Mouse (Mus musculus) limb, embryonic 14.5 days (tissue): ENCODE results near the gene BC003965. TPM values are rescaled to one million over a fixed set of nuclear protein-coding genes. Genes with fewer than 3 reads are reported as not detected.
"Not testable (repeated sequence)": the region's sequence is repeated elsewhere in the genome, so short reads cannot be mapped to it uniquely, and the experiment has no call there.

ENCODE experiments used
- ATAC-seq: fragments of 200-750 bp; cut with Nextera tagmentation; 2 replicates; pipeline ENCODE4 v1.8.0; 2017; ENCODE audit warnings: low read depth, moderate number of reproducible peaks, moderate TSS enrichment; ENCODE audit not compliant: low FRiP score
- DNase-seq: peaks from one replicate; pipeline ENCODE4 v3.0.0-alpha.2; 2015; ENCODE audit warnings: low spot score
- H3K27ac ChIP-seq: fragments of 300-500 bp; sonication (generic); replicated peaks from 2 replicates; pipeline ENCODE4 v1.5.1; 2014; ENCODE audit warnings: low read depth, mild to moderate bottlenecking, low read length, moderate library complexity, mixed read lengths
- H3K27me3 ChIP-seq: fragments of 300-500 bp; sonication (generic); 2 replicates; pipeline ENCODE4 v1.6.1; 2014; ENCODE audit warnings: low read length, mixed read lengths; ENCODE audit not compliant: control insufficient read depth, insufficient read depth
- H3K36me3 ChIP-seq: fragments of 300-500 bp; sonication (generic); 2 replicates; pipeline ENCODE4 v1.6.1; 2014; ENCODE audit warnings: mild to moderate bottlenecking, low read length, moderate library complexity, mixed read lengths; ENCODE audit not compliant: control insufficient read depth, insufficient read depth
- H3K4me1 ChIP-seq: fragments of 300-500 bp; sonication (generic); 2 replicates; pipeline ENCODE4 v1.6.1; 2014; ENCODE audit warnings: antibody characterized with exemption, low read length, mixed read lengths; ENCODE audit not compliant: control insufficient read depth, insufficient read depth
- H3K4me2 ChIP-seq: fragments of 300-500 bp; sonication (generic); replicated peaks from 2 replicates; pipeline ENCODE4 v1.6.1; 2014; ENCODE audit warnings: low read depth, mild to moderate bottlenecking, low read length, moderate library complexity; ENCODE audit not compliant: severe bottlenecking
- H3K4me3 ChIP-seq: fragments of 300-500 bp; sonication (generic); replicated peaks from 2 replicates; pipeline ENCODE4 v1.5.1; 2014; ENCODE audit warnings: low read length
- H3K9ac ChIP-seq: fragments of 300-500 bp; sonication (generic); 2 replicates; pipeline ENCODE4 v1.6.1; 2014; ENCODE audit warnings: mild to moderate bottlenecking, low read depth, low read length, moderate library complexity; ENCODE audit not compliant: severe bottlenecking
- H3K9me3 ChIP-seq: fragments of 300-500 bp; sonication (generic); 2 replicates; pipeline ENCODE4 v1.6.1; 2016; ENCODE audit warnings: low read length; ENCODE audit not compliant: control insufficient read depth
- POLR2A ChIP-seq: fragments of 200-500 bp; IDR thresholded peaks from 2 replicates; pipeline ENCODE4 v1.8.0; 2012; ENCODE audit warnings: inconsistent platforms, mild to moderate bottlenecking, moderate library complexity, borderline replicate concordance; ENCODE audit not compliant: insufficient read depth, insufficient read length; ENCODE audit errors: extremely low read depth
- WGBS: fragments of 180-500 bp; shearing (Covaris S2); extraction: QIAGEN DNeasy Blood & Tissue Kit; methylation state at CpG from one replicate; pipeline ENCODE4 v1.1.7; 2014; 5-methylcytosine and 5-hydroxymethylcytosine counted together
- polyA plus RNA-seq, 2 experiments: library from polyadenylated mRNA; depleted of rRNA in 1 of 2; stranded (reverse) in 1 of 2; unstranded in 1 of 2; fragments of >200 nt; fragmentation: Nextera tagmentation in 1 of 2; extraction: Ambion mirVana in 1 of 2; gene quantifications; 2 replicates each; pipeline versions ENCODE4 v1.2.1 to v1.2.3; 2012 to 2014

The BC003965 gene
- polyA plus RNA-seq, 2 experiments, result 27.1 to 28.6 TPM

GRCm38 (mm10) chr17:25230700-25231099, 46.3 kb downstream of the BC003965 start:
- DNase-seq (no peak), ATAC-seq (no peak)

GRCm38 (mm10) chr17:25231621-25232020, 47.3 kb downstream of the BC003965 start:
- peaks cover 51% of the 10 kb centered on the region for H3K36me3 ChIP-seq
- not testable (repeated sequence) for H3K4me2 ChIP-seq, ATAC-seq, H3K27ac ChIP-seq, H3K4me3 ChIP-seq, H3K27me3 ChIP-seq, H3K9ac ChIP-seq, H3K9me3 ChIP-seq, DNase-seq, H3K4me1 ChIP-seq
- WGBS, result 91% methylated on average over 6 of the region's 11 CpGs

More at GRCm38 (mm10) chr17:25230700-25231099, 46.3 kb downstream of the BC003965 start:
- Histone ChIP-seq H3K27ac (no peak overlapping the region), H3K4me1 (no peaks in the 10 kb centered on the region), H3K27me3 (no peaks in the 10 kb centered on the region), H3K4me2 (no peak overlapping the region), H3K36me3 (peaks cover 52% of the 10 kb centered on the region), H3K9me3 (no peaks in the 10 kb centered on the region), H3K4me3 (no peak overlapping the region), H3K9ac (no peak overlapping the region)
- TF ChIP-seq POLR2A, result no peak
- 89% methylated on average over 3 of the region's 3 CpGs for WGBS

GRCm38 (mm10) chr17:25235635-25236034, 51.3 kb downstream of the BC003965 start:
- 86% methylated on average over 9 of the region's 9 CpGs for WGBS
- TF ChIP-seq POLR2A, result no peak

More at GRCm38 (mm10) chr17:25235635-25236034, 51.3 kb downstream of the BC003965 start:
- DNase-seq (no peak), ATAC-seq (no peak)
- Histone ChIP-seq H3K27me3 (no peaks in the 10 kb centered on the region), H3K9me3 (no peaks in the 10 kb centered on the region), H3K4me3 (no peak overlapping the region), H3K36me3 (peaks cover 28% of the 10 kb centered on the region), H3K9ac (no peak overlapping the region), H3K4me2 (no peak overlapping the region), H3K4me1 (peaks cover 4% of the 10 kb centered on the region), H3K27ac (no peak overlapping the region)

Other genes starting within 250 kb of the BC003965 start
- 186 and 210 TPM in 2 replicates for gene Mapk8ip3, start 247.6 kb upstream of the BC003965 start, polyA plus RNA-seq (2012; rRNA removed)
- gene Mapk8ip3, start 247.6 kb upstream of the BC003965 start, polyA plus RNA-seq (2014; fragmentation: Nextera tagmentation; extraction: Ambion mirVana), result 41.4 and 46.4 TPM in 2 replicates
- 85.4 and 89.6 TPM in 2 replicates for gene Jpt2, start 223.9 kb upstream of the BC003965 start, polyA plus RNA-seq (2012; rRNA removed)
- gene Jpt2, start 223.9 kb upstream of the BC003965 start, polyA plus RNA-seq (2014; fragmentation: Nextera tagmentation; extraction: Ambion mirVana), result 98.7 and 99.0 TPM in 2 replicates
- 33.5 and 41.9 TPM in 2 replicates for gene Cramp1l, start 168.8 kb upstream of the BC003965 start, polyA plus RNA-seq (2012; rRNA removed)
- 8.1 and 10.0 TPM in 2 replicates for gene Cramp1l, start 168.8 kb upstream of the BC003965 start, polyA plus RNA-seq (2014; fragmentation: Nextera tagmentation; extraction: Ambion mirVana)
- gene Ift140, start 168.5 kb upstream of the BC003965 start, polyA plus RNA-seq (2012; rRNA removed), result 18.5 and 20.4 TPM in 2 replicates
- 15.3 and 16.4 TPM in 2 replicates for gene Ift140, start 168.5 kb upstream of the BC003965 start, polyA plus RNA-seq (2014; fragmentation: Nextera tagmentation; extraction: Ambion mirVana)
- 12.1 and 18.1 TPM in 2 replicates for gene Tmem204, start 101.0 kb upstream of the BC003965 start, polyA plus RNA-seq (2012; rRNA removed)
- 17.3 and 18.5 TPM in 2 replicates for gene Tmem204, start 101.0 kb upstream of the BC003965 start, polyA plus RNA-seq (2014; fragmentation: Nextera tagmentation; extraction: Ambion mirVana)
- gene Telo2, start 68.6 kb upstream of the BC003965 start, polyA plus RNA-seq (2012; rRNA removed), result 41.7 and 51.0 TPM in 2 replicates
- 31.1 and 43.0 TPM in 2 replicates for gene Telo2, start 68.6 kb upstream of the BC003965 start, polyA plus RNA-seq (2014; fragmentation: Nextera tagmentation; extraction: Ambion mirVana)
- gene Ptx4, start 63.8 kb upstream of the BC003965 start, polyA plus RNA-seq (2012; rRNA removed), result 1.8 and 2.3 TPM in 2 replicates
- 2.0 and 2.7 TPM in 2 replicates for gene Ptx4, start 63.8 kb upstream of the BC003965 start, polyA plus RNA-seq (2014; fragmentation: Nextera tagmentation; extraction: Ambion mirVana)
- gene Clcn7, start 51.2 kb upstream of the BC003965 start, polyA plus RNA-seq (2012; rRNA removed), result 32.4 and 40.1 TPM in 2 replicates
- 21.3 and 26.3 TPM in 2 replicates for gene Clcn7, start 51.2 kb upstream of the BC003965 start, polyA plus RNA-seq (2014; fragmentation: Nextera tagmentation; extraction: Ambion mirVana)
- 0.03 TPM in 1 of 2 replicates, not detected in the other for gene Ccdc154, start 22.1 kb upstream of the BC003965 start, polyA plus RNA-seq (2012; rRNA removed)
- gene Ccdc154, start 22.1 kb upstream of the BC003965 start, polyA plus RNA-seq (2014; fragmentation: Nextera tagmentation; extraction: Ambion mirVana), result not detected in 2 replicates
- not detected in 2 replicates for gene Gm38655, start 9.1 kb upstream of the BC003965 start, polyA plus RNA-seq (2012; rRNA removed)
- gene Gm38655, start 9.1 kb upstream of the BC003965 start, polyA plus RNA-seq (2014; fragmentation: Nextera tagmentation; extraction: Ambion mirVana), result not detected in 2 replicates
- gene Unkl, start 3.8 kb downstream of the BC003965 start, polyA plus RNA-seq (2012; rRNA removed), result 18.0 and 22.1 TPM in 2 replicates
- gene Unkl, start 3.8 kb downstream of the BC003965 start, polyA plus RNA-seq (2014; fragmentation: Nextera tagmentation; extraction: Ambion mirVana), result 6.1 and 6.3 TPM in 2 replicates
- gene Gnptg, start 55.6 kb downstream of the BC003965 start, polyA plus RNA-seq (2012; rRNA removed), result 29.4 and 34.7 TPM in 2 replicates
- 30.9 and 33.4 TPM in 2 replicates for gene Gnptg, start 55.6 kb downstream of the BC003965 start, polyA plus RNA-seq (2014; fragmentation: Nextera tagmentation; extraction: Ambion mirVana)
- gene Tsr3, start 55.6 kb downstream of the BC003965 start, polyA plus RNA-seq (2012; rRNA removed), result 40.6 and 43.7 TPM in 2 replicates
- gene Tsr3, start 55.6 kb downstream of the BC003965 start, polyA plus RNA-seq (2014; fragmentation: Nextera tagmentation; extraction: Ambion mirVana), result 46.3 and 47.9 TPM in 2 replicates
- gene Baiap3, start 71.8 kb downstream of the BC003965 start, polyA plus RNA-seq (2012; rRNA removed), result 1.5 and 1.9 TPM in 2 replicates
- 0.89 and 1.5 TPM in 2 replicates for gene Baiap3, start 71.8 kb downstream of the BC003965 start, polyA plus RNA-seq (2014; fragmentation: Nextera tagmentation; extraction: Ambion mirVana)
- 434 and 540 TPM in 2 replicates for gene Ube2i, start 90.1 kb downstream of the BC003965 start, polyA plus RNA-seq (2012; rRNA removed)
- gene Ube2i, start 90.1 kb downstream of the BC003965 start, polyA plus RNA-seq (2014; fragmentation: Nextera tagmentation; extraction: Ambion mirVana), result 533 and 582 TPM in 2 replicates
- gene Prss34, start 113.8 kb downstream of the BC003965 start, polyA plus RNA-seq (2012; rRNA removed), result 6.0 and 8.5 TPM in 2 replicates
- 6.7 and 10.6 TPM in 2 replicates for gene Prss34, start 113.8 kb downstream of the BC003965 start, polyA plus RNA-seq (2014; fragmentation: Nextera tagmentation; extraction: Ambion mirVana)
- gene Prss28, start 124.1 kb downstream of the BC003965 start, polyA plus RNA-seq (2012; rRNA removed), result 0.13 TPM in 1 of 2 replicates, not detected in the other
- not detected in 2 replicates for gene Prss28, start 124.1 kb downstream of the BC003965 start, polyA plus RNA-seq (2014; fragmentation: Nextera tagmentation; extraction: Ambion mirVana)
- not detected in 2 replicates for gene Prss29, start 134.1 kb downstream of the BC003965 start, polyA plus RNA-seq (2012; rRNA removed)
- not detected in 2 replicates for gene Prss29, start 134.1 kb downstream of the BC003965 start, polyA plus RNA-seq (2014; fragmentation: Nextera tagmentation; extraction: Ambion mirVana)
- 1.5 and 2.1 TPM in 2 replicates for gene Tpsab1, start 161.0 kb downstream of the BC003965 start, polyA plus RNA-seq (2012; rRNA removed)
- 1.2 and 2.2 TPM in 2 replicates for gene Tpsab1, start 161.0 kb downstream of the BC003965 start, polyA plus RNA-seq (2014; fragmentation: Nextera tagmentation; extraction: Ambion mirVana)
- gene Tpsb2, start 181.8 kb downstream of the BC003965 start, polyA plus RNA-seq (2012; rRNA removed), result 31.8 and 35.9 TPM in 2 replicates
- 38.0 and 83.8 TPM in 2 replicates for gene Tpsb2, start 181.8 kb downstream of the BC003965 start, polyA plus RNA-seq (2014; fragmentation: Nextera tagmentation; extraction: Ambion mirVana)
- gene Tpsg1, start 184.7 kb downstream of the BC003965 start, polyA plus RNA-seq (2012; rRNA removed), result 11.3 and 14.6 TPM in 2 replicates
- 10.2 and 14.6 TPM in 2 replicates for gene Tpsg1, start 184.7 kb downstream of the BC003965 start, polyA plus RNA-seq (2014; fragmentation: Nextera tagmentation; extraction: Ambion mirVana)
- 58.0 and 73.0 TPM in 2 replicates for gene Cacna1h, start 249.2 kb downstream of the BC003965 start, polyA plus RNA-seq (2012; rRNA removed)
- 6.9 TPM in 2 replicates for gene Cacna1h, start 249.2 kb downstream of the BC003965 start, polyA plus RNA-seq (2014; fragmentation: Nextera tagmentation; extraction: Ambion mirVana)